ENCODE assay signal across 25 mouse cellular contexts in genomic region chr1:168685147-168685546, GRCm38 (mm10).
"Had no signal": no experiment of that assay in that cellular context is flagged by ENCODE, and none has a peak within 500 bp of the region (broad histone marks: within the 10 kb centered on the region; RNA-seq: fewer than 3 reads in every experiment).

No protein-coding gene starts in this region.

- H3K9me3 ChIP-seq: heart, embryonic 13.5 days; heart, embryonic 15.5 days; hindbrain, embryonic 13.5 days; hindbrain, embryonic 15.5 days; kidney, embryonic 15.5 days; limb, embryonic 13.5 days; limb, embryonic 15.5 days had no signal

- H3K9ac ChIP-seq: forebrain, postnatal 0 days; heart, embryonic 13.5 days; heart, embryonic 15.5 days; hindbrain, embryonic 13.5 days; hindbrain, embryonic 15.5 days; kidney, embryonic 15.5 days; limb, embryonic 13.5 days; limb, embryonic 15.5 days had no signal

- H3K4me2 ChIP-seq: heart, embryonic 13.5 days; heart, embryonic 15.5 days; hindbrain, embryonic 13.5 days; hindbrain, embryonic 15.5 days; kidney, embryonic 15.5 days; limb, embryonic 13.5 days; limb, embryonic 15.5 days had no signal

- H3K27me3 ChIP-seq: heart, embryonic 13.5 days; heart, embryonic 15.5 days; hindbrain, embryonic 13.5 days; hindbrain, embryonic 15.5 days; kidney, embryonic 15.5 days; limb, embryonic 13.5 days; limb, embryonic 15.5 days had no signal

- H3K4me3 ChIP-seq: heart, adult 2 months; heart, embryonic 13.5 days; heart, embryonic 15.5 days; hindbrain, embryonic 13.5 days; hindbrain, embryonic 15.5 days; kidney, embryonic 15.5 days; limb, embryonic 13.5 days; limb, embryonic 15.5 days had no signal

- H3K27ac ChIP-seq: heart, adult 2 months; heart, embryonic 13.5 days; heart, embryonic 15.5 days; hindbrain, embryonic 13.5 days; hindbrain, embryonic 15.5 days; hindbrain, postnatal 0 days; kidney, embryonic 15.5 days; kidney, postnatal 0 days; limb, embryonic 13.5 days; limb, embryonic 15.5 days had no signal

- ATAC-seq: forebrain, postnatal 0 days; hindbrain, postnatal 0 days; intestine, embryonic 16.5 days had no signal

- H3K36me3 ChIP-seq: heart, embryonic 13.5 days; heart, embryonic 15.5 days; hindbrain, embryonic 13.5 days; hindbrain, embryonic 15.5 days; kidney, embryonic 15.5 days; limb, embryonic 13.5 days; limb, embryonic 15.5 days had no signal

- H3K4me1 ChIP-seq: heart, embryonic 13.5 days; heart, embryonic 15.5 days; kidney, embryonic 15.5 days; limb, embryonic 13.5 days; limb, embryonic 15.5 days had no signal

- DNase-seq: forebrain, postnatal 0 days; gastrocnemius, postnatal 14 days; gastrocnemius, postnatal 36 days; heart, adult 11 months; heart, adult 2 months; heart, postnatal 14 days; heart, postnatal 36 days; kidney, adult 11 months; kidney, adult 2 months; kidney, adult 9 months; kidney, postnatal 14 days; kidney, postnatal 36 days; layer of hippocampus, adult 9-11 months; layer of hippocampus, postnatal 36 days; left cerebral cortex, postnatal 4 days had no signal
